Mouse (Mus musculus) urinary bladder, postnatal 14 days (tissue): Measurements from ENCODE around the gene Ipo11.

Experiments used
- DNase-seq: peaks from one replicate; pipeline ENCODE4 v3.0.0; 2021; ENCODE audit warnings: low spot score

Gene Ipo11

GRCm38 (mm10) chr13:106813519-106813918 lies 123.2 kb downstream of the Ipo11 start:
- DNase-seq = no peak

- no peak for DNase-seq
Observed at GRCm38 (mm10) chr13:106813087-106813486, 123.7 kb downstream of the Ipo11 start.

GRCm38 (mm10) chr13:106810156-106810555 lies 126.6 kb downstream of the Ipo11 start:
- DNase-seq = no peak

- DNase-seq = no peak
Observed at GRCm38 (mm10) chr13:106808821-106809220, 127.9 kb downstream of the Ipo11 start.

- no peak for DNase-seq
Observed at GRCm38 (mm10) chr13:106808315-106808714, 128.4 kb downstream of the Ipo11 start.

- DNase-seq = no peak
Observed at GRCm38 (mm10) chr13:106807303-106807702, 129.5 kb downstream of the Ipo11 start.

GRCm38 (mm10) chr13:106805146-106805545 lies 131.6 kb downstream of the Ipo11 start:
- DNase-seq = no peak

GRCm38 (mm10) chr13:106798026-106798425 lies 138.7 kb downstream of the Ipo11 start:
- DNase-seq = no peak

- DNase-seq = no peak
Observed at GRCm38 (mm10) chr13:106788817-106789216, 147.9 kb downstream of the Ipo11 start.

- DNase-seq = no peak
Observed at GRCm38 (mm10) chr13:106768807-106769206, 168.0 kb downstream of the Ipo11 start.

GRCm38 (mm10) chr13:106762611-106763010 lies 174.1 kb downstream of the Ipo11 start:
- DNase-seq = no peak

- no peak for DNase-seq
Observed at GRCm38 (mm10) chr13:106761661-106762060, 175.1 kb downstream of the Ipo11 start.

- no peak for DNase-seq
Observed at GRCm38 (mm10) chr13:106760232-106760875, 176.4 kb downstream of the Ipo11 start.

GRCm38 (mm10) chr13:106755892-106756291 lies 180.9 kb downstream of the Ipo11 start:
- no peak for DNase-seq

GRCm38 (mm10) chr13:106754216-106754615 lies 182.5 kb downstream of the Ipo11 start:
- DNase-seq = no peak

GRCm38 (mm10) chr13:106751951-106752350 lies 184.8 kb downstream of the Ipo11 start:
- DNase-seq = no peak

GRCm38 (mm10) chr13:106746823-106747222 lies 189.9 kb downstream of the Ipo11 start:
- DNase-seq = no peak

- no peak for DNase-seq
Observed at GRCm38 (mm10) chr13:106745201-106745600, 191.6 kb downstream of the Ipo11 start.
